24 mouse cellular contexts compared by ENCODE assay signal in the genomic region with DNA sequence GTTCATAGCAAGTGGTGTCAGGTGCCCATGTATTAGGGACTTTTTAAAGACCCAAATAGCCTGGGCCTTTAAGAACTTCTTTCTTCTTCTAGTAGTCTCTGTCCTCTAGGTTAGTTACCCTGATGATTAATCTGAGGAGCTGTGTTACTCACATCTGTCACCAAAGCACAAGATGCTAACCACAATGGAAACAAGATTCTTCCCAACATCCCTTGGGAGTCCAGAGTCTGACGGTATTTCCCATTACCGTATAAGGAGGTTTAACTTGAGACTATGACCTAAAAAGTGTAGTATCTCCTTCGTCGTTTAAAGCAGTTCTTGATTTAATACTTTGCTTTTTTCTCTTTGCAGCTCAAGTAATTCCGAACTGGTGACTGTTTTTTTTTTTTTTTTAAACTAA.
DNase-seq lines count a peak whose midpoint lies in the region; ATAC-seq and TF ChIP-seq lines count a peak whose summit lies in the region.
"Had no signal": no experiment of that assay in that cellular context is flagged by ENCODE, and none has a peak within 500 bp of the region (broad histone marks: within the 10 kb centered on the region; RNA-seq: fewer than 3 reads in every experiment).

No protein-coding gene starts in this region.

- no peaks in the 10 kb centered on the region for H3K79me2 ChIP-seq in CH12.LX (replicated peaks; ENCODE audit: control insufficient read depth, extremely low read depth, insufficient read depth, poor library complexity, severe bottlenecking)

- peak; percentile 99 for TF ChIP-seq EP300 in CH12.LX (IDR thresholded peaks at IDR 0.05; ENCODE audit: low read length)

- in situ Hi-C loops in CH12.LX (cut with MboI; ENCODE audit: low pct_ligation_motif_present, low pct_unique_long_range_greater_than_20kb, low sequenced_read_pairs), result no loop called here

- 89% methylated on average over 5 of the region's 5 CpGs for WGBS in hindbrain, postnatal 0 days

- TF ChIP-seq POLR2A in CH12.LX (IDR thresholded peaks at IDR 0.05; ENCODE audit: low read depth, low read length), result no peak
- no peak for TF ChIP-seq POLR2A in embryonic fibroblast, embryonic 13.5 days (IDR thresholded peaks at IDR 0.05; ENCODE audit: low read depth, low read length)

- peak; percentile 20 for TF ChIP-seq RAD21 in CH12.LX (IDR thresholded peaks at IDR 0.05; ENCODE audit: low read depth, low read length)

- H3K9ac ChIP-seq in CH12.LX (ENCODE audit: insufficient read depth, low read depth), result no peak overlapping the region
- no peak overlapping the region for H3K9ac ChIP-seq in hindbrain, postnatal 0 days (replicated peaks; ENCODE audit: low read length)
- H3K9ac ChIP-seq: embryonic facial prominence, embryonic 13.5 days; embryonic facial prominence, embryonic 15.5 days; forebrain, embryonic 13.5 days; forebrain, embryonic 15.5 days; forebrain, postnatal 0 days had no signal

- H3K4me1 ChIP-seq in CH12.LX (ENCODE audit: control insufficient read depth in 1 of 2, insufficient read depth in 2 of 2), result peaks cover 3 to 23% of the 10 kb centered on the region in 2 experiments; a peak in 3 of 4 replicates
- H3K4me1 ChIP-seq in embryonic fibroblast, embryonic 13.5 days (ENCODE audit: control insufficient read depth, insufficient read depth, low read length), result no peaks in the 10 kb centered on the region
- H3K4me1 ChIP-seq in hindbrain, postnatal 0 days (ENCODE audit: insufficient read depth, low read length), result no peaks in the 10 kb centered on the region
- H3K4me1 ChIP-seq: embryonic facial prominence, embryonic 13.5 days; embryonic facial prominence, embryonic 15.5 days; forebrain, embryonic 13.5 days; forebrain, embryonic 15.5 days had no signal

- ATAC-seq in hindbrain, postnatal 0 days, result no peak
- ATAC-seq: activated CD4-positive, CD25-positive, alpha-beta regulatory T cell, adult 4 months; CD4-positive, CD25-positive, alpha-beta regulatory T cell, adult 4 months; forebrain, embryonic 13.5 days; forebrain, embryonic 15.5 days; forebrain, postnatal 0 days; Patski had no signal

- TF ChIP-seq CTCF in CH12.LX (conservative IDR thresholded peaks at IDR 0.05 in 1 of 2, IDR thresholded peaks at IDR 0.05 in 1 of 2; ENCODE audit: low read depth in 2 of 2, low read length in 2 of 2), result no peak
- no peak for TF ChIP-seq CTCF in embryonic fibroblast, embryonic 13.5 days (IDR thresholded peaks at IDR 0.05; ENCODE audit: borderline replicate concordance, insufficient read depth, low read length)
- TF ChIP-seq CTCF in hindbrain, postnatal 0 days (IDR thresholded peaks at IDR 0.05; ENCODE audit: low read depth), result no peak

- DNase-seq in 3T3-L1 (ENCODE audit: low read depth, low spot score) (peak; percentile 87), CH12.LX (ENCODE audit: extremely low read depth) (peak; percentile 95)
- DNase-seq in heart, adult 9 months (ENCODE audit: low spot score in 2 of 2), result no peak
- DNase-seq in hindbrain, postnatal 0 days (ENCODE audit: low spot score), result no peak
- no peak for DNase-seq in adrenal gland, postnatal 4 days (ENCODE audit: low spot score in 2 of 2)
- DNase-seq in cerebellum, postnatal 10 days, result no peak
- DNase-seq: adrenal gland, adult 8-10 months; adrenal gland, postnatal 14 days; adrenal gland, postnatal 36 days; cerebellum, adult 11-12 months; cerebellum, adult 2 months; cerebellum, adult 9-10 months; cerebellum, postnatal 14 days; cerebellum, postnatal 36 days; embryo, embryonic 11 days; forebrain, postnatal 0 days had no signal

- H3K27ac ChIP-seq in CH12.LX (ENCODE audit: insufficient read depth, low read depth), result no peak overlapping the region
- 0 out of 2 replicates have a peak overlapping the region, but pooled peaks have one; percentile 11 for H3K27ac ChIP-seq in embryonic fibroblast, embryonic 13.5 days (ENCODE audit: insufficient read depth, low read length)
- no peak overlapping the region for H3K27ac ChIP-seq in hindbrain, postnatal 0 days
- H3K27ac ChIP-seq: embryonic facial prominence, embryonic 13.5 days; embryonic facial prominence, embryonic 15.5 days; forebrain, embryonic 13.5 days; forebrain, embryonic 15.5 days had no signal

- no peak overlapping the region for H3K4me3 ChIP-seq in CH12.LX (replicated peaks in 1 of 3; ENCODE audit: low read depth in 2 of 3, low read length in 2 of 3, poor library complexity in 1 of 3)
- no peak overlapping the region for H3K4me3 ChIP-seq in embryonic fibroblast, embryonic 13.5 days (ENCODE audit: insufficient read depth, low read length)
- no peak overlapping the region for H3K4me3 ChIP-seq in hindbrain, postnatal 0 days (ENCODE audit: low read length)
- H3K4me3 ChIP-seq: embryonic facial prominence, embryonic 13.5 days; embryonic facial prominence, embryonic 15.5 days; forebrain, embryonic 13.5 days; forebrain, embryonic 15.5 days had no signal

- dilution Hi-C loops in CH12.LX (cut with MboI; ENCODE audit: extremely low pct_ligation_motif_present, extremely low pct_unique_long_range_greater_than_20kb, low sequenced_read_pairs), result no loop called here

- no peaks in the 10 kb centered on the region for H3K36me3 ChIP-seq in CH12.LX (replicated peaks in 1 of 2; ENCODE audit: control insufficient read depth in 1 of 2, insufficient read depth in 1 of 2, low read length in 1 of 2)
- no peaks in the 10 kb centered on the region for H3K36me3 ChIP-seq in hindbrain, postnatal 0 days (ENCODE audit: insufficient read depth, low read length)
- H3K36me3 ChIP-seq: embryonic facial prominence, embryonic 13.5 days; embryonic facial prominence, embryonic 15.5 days; forebrain, embryonic 15.5 days had no signal

- peak overlapping the region; percentile 61; the same call in 1 of the 2 replicates for H3K4me2 ChIP-seq in CH12.LX (ENCODE audit: insufficient read depth, low read depth, poor library complexity, severe bottlenecking)
- no peak overlapping the region for H3K4me2 ChIP-seq in hindbrain, postnatal 0 days (ENCODE audit: low read depth, low read length)
- H3K4me2 ChIP-seq: embryonic facial prominence, embryonic 13.5 days; embryonic facial prominence, embryonic 15.5 days; forebrain, embryonic 13.5 days; forebrain, embryonic 15.5 days had no signal

- peaks cover 2% of the 10 kb centered on the region for H3K27me3 ChIP-seq in CH12.LX (replicated peaks)
- no peaks in the 10 kb centered on the region for H3K27me3 ChIP-seq in hindbrain, postnatal 0 days (ENCODE audit: insufficient read depth, low read length)
- H3K27me3 ChIP-seq: embryonic facial prominence, embryonic 13.5 days; embryonic facial prominence, embryonic 15.5 days; forebrain, embryonic 13.5 days; forebrain, embryonic 15.5 days; Patski had no signal

- no peaks in the 10 kb centered on the region for H3K9me3 ChIP-seq in CH12.LX (replicated peaks; ENCODE audit: low read length)
- no peaks in the 10 kb centered on the region for H3K9me3 ChIP-seq in hindbrain, postnatal 0 days (ENCODE audit: low read length)
- H3K9me3 ChIP-seq: embryonic facial prominence, embryonic 13.5 days; embryonic facial prominence, embryonic 15.5 days; forebrain, embryonic 13.5 days; forebrain, embryonic 15.5 days had no signal

TF ChIP-seq in CH12.LX, 34 proteins besides CTCF, POLR2A, EP300 and RAD21 (continues in another document):
- TF ChIP-seq E2F4 (IDR thresholded peaks at IDR 0.05; ENCODE audit: insufficient replicate concordance, low read depth, low read length) (no peak), SIN3A (IDR thresholded peaks at IDR 0.05; ENCODE audit: low read length) (peak; percentile 88), ZMIZ1 (IDR thresholded peaks at IDR 0.05; ENCODE audit: low read depth, low read length) (no peak), POLR2AphosphoS2 (IDR thresholded peaks at IDR 0.05; ENCODE audit: low read depth, low read length) (no peak), JUN (IDR thresholded peaks at IDR 0.05; ENCODE audit: insufficient read depth, low read depth, low read length) (peak; percentile 94), IRF4 (IDR thresholded peaks at IDR 0.05; ENCODE audit: low read depth, low read length) (peak; percentile 99), CHD1 (IDR thresholded peaks at IDR 0.05; ENCODE audit: low read depth, low read length) (no peak), BHLHE40 (IDR thresholded peaks at IDR 0.05; ENCODE audit: low read depth, low read length) (peak; percentile 97), MEF2A (IDR thresholded peaks at IDR 0.05; ENCODE audit: borderline replicate concordance, low read depth, low read length) (peak; percentile 92), CHD2 (IDR thresholded peaks at IDR 0.05; ENCODE audit: low read length) (peak; percentile 77), ETS1 (conservative IDR thresholded peaks at IDR 0.05; ENCODE audit: low read depth, low read length) (peak; percentile 95), ZC3H11A (IDR thresholded peaks at IDR 0.05; ENCODE audit: low read depth, low read length) (no peak), UBTF (IDR thresholded peaks at IDR 0.05; ENCODE audit: low read depth, low read length) (no peak), ELF1 (IDR thresholded peaks at IDR 0.05; ENCODE audit: low read depth, low read length) (no peak), GABPA (IDR thresholded peaks at IDR 0.05; ENCODE audit: insufficient replicate concordance, low read depth, low read length) (no peak), ZNF384 (IDR thresholded peaks at IDR 0.05; ENCODE audit: low read depth, low read length) (peak; percentile 80), ZKSCAN1 (IDR thresholded peaks at IDR 0.05; ENCODE audit: borderline replicate concordance, low read depth, low read length) (no peak), MYC (IDR thresholded peaks at IDR 0.05; ENCODE audit: low read depth, low read length) (no peak; the same call in 1 of the 2 replicates), NRF1 (IDR thresholded peaks at IDR 0.05; ENCODE audit: low read depth, low read length) (no peak), HCFC1 (IDR thresholded peaks at IDR 0.05; ENCODE audit: low read depth, low read length) (no peak), USF1 (IDR thresholded peaks at IDR 0.05; ENCODE audit: low read depth, low read length) (no peak), KAT2A (IDR thresholded peaks at IDR 0.05; ENCODE audit: insufficient replicate concordance, low read length) (0 out of 2 replicates have a peak, but pooled peaks have one; percentile 46), RCOR1 (conservative IDR thresholded peaks at IDR 0.05; ENCODE audit: low read depth, low read length) (peak; percentile 94), MXI1 (IDR thresholded peaks at IDR 0.05; ENCODE audit: low read depth, low read length) (no peak), MAFK (IDR thresholded peaks at IDR 0.05; ENCODE audit: insufficient replicate concordance, low read length) (peak; percentile 94), TCF12 (IDR thresholded peaks at IDR 0.05; ENCODE audit: low read depth, low read length) (peak; percentile 87), USF2 (conservative IDR thresholded peaks at IDR 0.05; ENCODE audit: low read depth, low read length) (no peak), TBP (conservative IDR thresholded peaks at IDR 0.05; ENCODE audit: low read depth, low read length) (no peak), JUND (conservative IDR thresholded peaks at IDR 0.05; ENCODE audit: low read depth, low read length) (peak; percentile 96), PAX5 (IDR thresholded peaks at IDR 0.05; ENCODE audit: low read length) (no peak)

Comparison
In these comparisons a context has a peak if more than half of its experiments do, and no peak if none do; other contexts are left out.
1. DNase-seq: peak in 3T3-L1 (single experiment) and CH12.LX (single experiment); none in heart, adult 9 months (0 of 2), hindbrain, postnatal 0 days (single experiment), adrenal gland, postnatal 4 days (0 of 2) and cerebellum, postnatal 10 days (0 of 2).